Mouse (Mus musculus) embryonic facial prominence, embryonic 13.5 days (tissue): Measurements from ENCODE around the gene Ppih. TPM values are rescaled to one million over a fixed set of nuclear protein-coding genes. Genes with fewer than 3 reads are reported as not detected.

Experiments used
- ATAC-seq: fragments of 200-750 bp; cut with Nextera tagmentation; 2 replicates; pipeline ENCODE4 v1.8.0; 2017; ENCODE audit warnings: low read depth; ENCODE audit not compliant: insufficient number of reproducible peaks, insufficient read depth, low FRiP score, low TSS enrichment
- H3K27ac ChIP-seq: fragments of 300-500 bp; sonication (generic); 2 replicates; pipeline ENCODE4 v1.5.1; 2015; ENCODE audit warnings: moderate library complexity, mild to moderate bottlenecking, inconsistent platforms
- H3K27me3 ChIP-seq: fragments of 300-500 bp; sonication (generic); 2 replicates; pipeline ENCODE4 v1.6.1; 2015; ENCODE audit warnings: mild to moderate bottlenecking, inconsistent platforms
- H3K36me3 ChIP-seq: fragments of 300-500 bp; sonication (generic); 2 replicates; pipeline ENCODE4 v1.6.1; 2015; ENCODE audit warnings: mild to moderate bottlenecking, inconsistent platforms
- H3K4me1 ChIP-seq: fragments of 300-500 bp; sonication (generic); 2 replicates; pipeline ENCODE4 v1.6.1; 2015; ENCODE audit warnings: inconsistent platforms
- H3K4me2 ChIP-seq: fragments of 300-500 bp; sonication (generic); 2 replicates; pipeline ENCODE4 v1.6.1; 2015; ENCODE audit warnings: moderate library complexity, mild to moderate bottlenecking, inconsistent platforms
- H3K4me3 ChIP-seq: fragments of 300-500 bp; sonication (generic); 2 replicates; pipeline ENCODE4 v1.5.1; 2015; ENCODE audit warnings: mild to moderate bottlenecking, inconsistent platforms
- H3K9ac ChIP-seq: fragments of 300-500 bp; sonication (generic); 2 replicates; pipeline ENCODE4 v1.6.1; 2015; ENCODE audit warnings: mild to moderate bottlenecking, inconsistent platforms
- H3K9me3 ChIP-seq: fragments of 300-500 bp; sonication (generic); 2 replicates; pipeline ENCODE4 v1.6.1; 2016; ENCODE audit warnings: inconsistent platforms
- WGBS: fragments of 180-500 bp; shearing (Covaris S2); methylation state at CpG from one replicate; pipeline ENCODE4 v1.1.7; 2015; ENCODE audit warnings: mixed read lengths; 5-methylcytosine and 5-hydroxymethylcytosine counted together
- polyA plus RNA-seq: library from polyadenylated mRNA; unstranded; fragments of >200 nt; fragmentation: Nextera tagmentation; extraction: Ambion mirVana; gene quantifications from 2 replicates; pipeline ENCODE4 v1.2.1, GENCODE M21; 2015

The Ppih gene
- polyA plus RNA-seq, result 103 and 125 TPM in 2 replicates

GRCm38 (mm10) chr4:119320131-119320830, at the start of gene Ppih:
Gene Ppih (minus strand): TSS chr4:119320546.
- peaks cover 33% of the 10 kb centered on the region for H3K36me3 ChIP-seq
- peak within 1 kb of the TSS; percentile 81 for H3K4me3 ChIP-seq
- peak within 1 kb of the TSS; percentile 90 for H3K27ac ChIP-seq
- no peaks in the 10 kb centered on the region for H3K27me3 ChIP-seq
- H3K4me1 ChIP-seq, result peaks cover 13% of the 10 kb centered on the region
- H3K4me2 ChIP-seq, result peak within 1 kb of the TSS; percentile 95
- ATAC-seq, result peak; percentile 91
- H3K9ac ChIP-seq, result peak within 1 kb of the TSS; percentile 81
- WGBS, result under 1% methylated on average over 44 of the region's 44 CpGs
- H3K9me3 ChIP-seq, result no peaks in the 10 kb centered on the region

GRCm38 (mm10) chr4:119369460-119369859, 49.1 kb upstream of the Ppih start:
- 85% methylated on average over 6 of the region's 6 CpGs for WGBS
- Histone ChIP-seq H3K4me3 (no peak overlapping the region), H3K27me3 (no peaks in the 10 kb centered on the region), H3K9ac (no peak overlapping the region), H3K27ac (no peak overlapping the region), H3K4me1 (no peaks in the 10 kb centered on the region), H3K4me2 (no peak overlapping the region), H3K36me3 (no peaks in the 10 kb centered on the region), H3K9me3 (no peaks in the 10 kb centered on the region)
- ATAC-seq, result no peak

- H3K9ac ChIP-seq, result no peak overlapping the region
- no peak overlapping the region for H3K27ac ChIP-seq
- H3K27me3 ChIP-seq, result no peaks in the 10 kb centered on the region
- H3K4me1 ChIP-seq, result no peaks in the 10 kb centered on the region
- no peaks in the 10 kb centered on the region for H3K9me3 ChIP-seq
- WGBS, result 57% methylated on average over 4 of the region's 4 CpGs
- ATAC-seq, result no peak
- H3K4me3 ChIP-seq, result no peak overlapping the region
- no peak overlapping the region for H3K4me2 ChIP-seq
- no peaks in the 10 kb centered on the region for H3K36me3 ChIP-seq
Measured at GRCm38 (mm10) chr4:119366758-119367526, 46.6 kb upstream of the Ppih start.

GRCm38 (mm10) chr4:119362231-119362630, 41.9 kb upstream of the Ppih start:
- Histone ChIP-seq H3K9ac (no peak overlapping the region), H3K27ac (no peak overlapping the region), H3K4me3 (no peak overlapping the region), H3K4me2 (no peak overlapping the region), H3K27me3 (no peaks in the 10 kb centered on the region), H3K36me3 (no peaks in the 10 kb centered on the region), H3K4me1 (no peaks in the 10 kb centered on the region; the same call in 1 of the 2 replicates), H3K9me3 (no peaks in the 10 kb centered on the region)
- no peak for ATAC-seq
- 76% methylated on average over 3 of the region's 3 CpGs for WGBS

GRCm38 (mm10) chr4:119359196-119359971, 39.0 kb upstream of the Ppih start:
- H3K4me1 ChIP-seq, result no peaks in the 10 kb centered on the region; the same call in 1 of the 2 replicates
- no peak for ATAC-seq
- H3K9me3 ChIP-seq, result no peaks in the 10 kb centered on the region
- H3K27ac ChIP-seq, result peak overlapping the region; percentile 78
- no peaks in the 10 kb centered on the region for H3K36me3 ChIP-seq
- peak overlapping the region; percentile 71 for H3K4me2 ChIP-seq
- no peaks in the 10 kb centered on the region for H3K27me3 ChIP-seq
- H3K4me3 ChIP-seq, result peak overlapping the region; percentile 46
- WGBS, result 4% methylated on average over 30 of the region's 30 CpGs
- H3K9ac ChIP-seq, result peak overlapping the region; percentile 70

- no peak for ATAC-seq
- no peaks in the 10 kb centered on the region for H3K4me1 ChIP-seq
- WGBS, result 92% methylated on average over 6 of the region's 6 CpGs
Measured at GRCm38 (mm10) chr4:119345508-119345907, 25.2 kb upstream of the Ppih start.

GRCm38 (mm10) chr4:119338861-119339361, 18.6 kb upstream of the Ppih start:
- peak overlapping the region; percentile 42; the same call in 1 of the 2 replicates for H3K4me2 ChIP-seq

More at GRCm38 (mm10) chr4:119345508-119345907, 25.2 kb upstream of the Ppih start:
- Histone ChIP-seq H3K27ac (no peak overlapping the region), H3K9ac (no peak overlapping the region), H3K4me3 (no peak overlapping the region), H3K9me3 (no peaks in the 10 kb centered on the region), H3K4me2 (no peak overlapping the region), H3K36me3 (no peaks in the 10 kb centered on the region), H3K27me3 (no peaks in the 10 kb centered on the region)

GRCm38 (mm10) chr4:119338422-119338821, 18.1 kb upstream of the Ppih start:
- no peaks in the 10 kb centered on the region for H3K27me3 ChIP-seq
- peak overlapping the region; percentile 47; the same call in 1 of the 2 replicates for H3K9ac ChIP-seq
- ATAC-seq, result no peak
- WGBS, result 73% methylated on average over 4 of the region's 4 CpGs
- H3K27ac ChIP-seq, result 0 out of 2 replicates have a peak overlapping the region, but pooled peaks have one; percentile 44
- no peaks in the 10 kb centered on the region for H3K36me3 ChIP-seq
- H3K4me1 ChIP-seq, result 0 out of 2 replicates have a peak, but pooled peaks cover 8% of the 10 kb centered on the region
- H3K4me3 ChIP-seq, result no peak overlapping the region
- no peaks in the 10 kb centered on the region for H3K9me3 ChIP-seq
- peak overlapping the region; percentile 42; the same call in 1 of the 2 replicates for H3K4me2 ChIP-seq

More at GRCm38 (mm10) chr4:119338861-119339361, 18.6 kb upstream of the Ppih start:
- Histone ChIP-seq H3K36me3 (no peaks in the 10 kb centered on the region), H3K9ac (peak overlapping the region; percentile 47; the same call in 1 of the 2 replicates), H3K4me3 (no peak overlapping the region), H3K4me1 (0 out of 2 replicates have a peak, but pooled peaks cover 8% of the 10 kb centered on the region), H3K9me3 (no peaks in the 10 kb centered on the region), H3K27me3 (no peaks in the 10 kb centered on the region), H3K27ac (0 out of 2 replicates have a peak overlapping the region, but pooled peaks have one; percentile 44)
- ATAC-seq, result no peak
- WGBS, result 3% methylated on average over 10 of the region's 10 CpGs

- Histone ChIP-seq H3K9ac (no peak overlapping the region), H3K27ac (no peak overlapping the region), H3K4me2 (no peak overlapping the region), H3K27me3 (no peaks in the 10 kb centered on the region), H3K4me1 (0 out of 2 replicates have a peak, but pooled peaks cover 1% of the 10 kb centered on the region), H3K9me3 (no peaks in the 10 kb centered on the region), H3K4me3 (no peak overlapping the region), H3K36me3 (no peaks in the 10 kb centered on the region)
- ATAC-seq, result no peak
- 87% methylated on average over 6 of the region's 6 CpGs for WGBS
Measured at GRCm38 (mm10) chr4:119333487-119333886, 13.1 kb upstream of the Ppih start.

- Histone ChIP-seq H3K9ac (peak overlapping the region; percentile 81), H3K9me3 (no peaks in the 10 kb centered on the region), H3K27me3 (no peaks in the 10 kb centered on the region), H3K4me2 (peak overlapping the region; percentile 95), H3K36me3 (peaks cover 26% of the 10 kb centered on the region), H3K27ac (peak overlapping the region; percentile 90), H3K4me1 (peaks cover 13% of the 10 kb centered on the region), H3K4me3 (peak overlapping the region; percentile 81)
- no peak for ATAC-seq
- 23% methylated on average over 10 of the region's 10 CpGs for WGBS
Measured at GRCm38 (mm10) chr4:119320896-119321550, 677 bp upstream of the Ppih start.
